Mouse (Mus musculus) liver, embryonic 16.5 days (tissue): ENCODE results near the gene Tnfaip3. TPM values are rescaled to one million over a fixed set of nuclear protein-coding genes. Genes with fewer than 3 reads are reported as not detected.
A peak's percentile ranks its signal among the peaks of the same experiment; 100 is the strongest.

Experiments used
- ATAC-seq: fragments of 200-750 bp; cut with Nextera tagmentation; 2 replicates; pipeline ENCODE4 v1.8.0; 2017; ENCODE audit warnings: low read depth, mild to moderate bottlenecking, moderate number of reproducible peaks, moderate library complexity
- H3K27ac ChIP-seq: fragments of 300-500 bp; sonication (generic); 2 replicates; pipeline ENCODE4 v1.5.1; 2014; ENCODE audit warnings: mild to moderate bottlenecking, low read length
- H3K27me3 ChIP-seq: fragments of 300-500 bp; sonication (generic); 2 replicates; pipeline ENCODE4 v1.6.1; 2014; ENCODE audit warnings: low read depth, low read length, mixed read lengths; ENCODE audit not compliant: control insufficient read depth, insufficient read depth
- H3K36me3 ChIP-seq: fragments of 300-500 bp; sonication (generic); 2 replicates; pipeline ENCODE4 v1.6.1; 2014; ENCODE audit warnings: mild to moderate bottlenecking; ENCODE audit not compliant: control insufficient read depth, insufficient read depth
- H3K4me1 ChIP-seq: fragments of 300-500 bp; sonication (generic); 2 replicates; pipeline ENCODE4 v1.6.1; 2014; ENCODE audit warnings: low read depth, low read length, mixed read lengths; ENCODE audit not compliant: control insufficient read depth
- H3K4me2 ChIP-seq: fragments of 300-500 bp; sonication (generic); 2 replicates; pipeline ENCODE4 v1.6.1; 2014; ENCODE audit warnings: low read depth, low read length, mixed read lengths
- H3K4me3 ChIP-seq: fragments of 300-500 bp; sonication (generic); 2 replicates; pipeline ENCODE4 v1.5.1; 2014; ENCODE audit warnings: low read depth, mild to moderate bottlenecking, low read length
- H3K9ac ChIP-seq: fragments of 300-500 bp; sonication (generic); 2 replicates; pipeline ENCODE4 v1.6.1; 2014; ENCODE audit warnings: low read depth, low read length
- H3K9me3 ChIP-seq: fragments of 300-500 bp; sonication (generic); replicated peaks from 2 replicates; pipeline ENCODE4 v1.6.1; 2016; ENCODE audit warnings: low read length; ENCODE audit not compliant: control insufficient read depth
- WGBS: fragments of 180-500 bp; shearing (Covaris S2); extraction: QIAGEN DNeasy Blood & Tissue Kit; methylation state at CpG from one replicate; pipeline ENCODE4 v1.1.7; 2014; ENCODE audit not compliant: insufficient replicate concordance; 5-methylcytosine and 5-hydroxymethylcytosine counted together
- polyA plus RNA-seq: library from polyadenylated mRNA; unstranded; fragments of >200 nt; fragmentation: Nextera tagmentation; extraction: Ambion mirVana; gene quantifications from 2 replicates; pipeline ENCODE4 v1.2.1, GENCODE M21; 2015

The Tnfaip3 gene
- polyA plus RNA-seq, 1 experiment from 2014 or later, result 2.2 TPM

- Histone ChIP-seq H3K9me3 (no peaks in the 10 kb centered on the region), H3K27me3 (no peaks in the 10 kb centered on the region), H3K9ac (no peak overlapping the region), H3K4me3 (no peak overlapping the region), H3K36me3 (no peaks in the 10 kb centered on the region), H3K4me1 (no peaks in the 10 kb centered on the region), H3K27ac (no peak overlapping the region), H3K4me2 (no peak overlapping the region)
- WGBS, result 48% methylated on average over 5 of the region's 5 CpGs
- no peak for ATAC-seq
Measured at GRCm38 (mm10) chr10:19023622-19024326, 8.3 kb upstream of the Tnfaip3 start.

- H3K4me1 ChIP-seq, result no peaks in the 10 kb centered on the region
- 69% methylated on average over 1 of the region's 1 CpGs for WGBS
- no peak overlapping the region for H3K27ac ChIP-seq
- no peaks in the 10 kb centered on the region for H3K27me3 ChIP-seq
- H3K4me2 ChIP-seq, result no peak overlapping the region
- H3K9ac ChIP-seq, result no peak overlapping the region
- H3K36me3 ChIP-seq, result no peaks in the 10 kb centered on the region
- H3K9me3 ChIP-seq, result no peaks in the 10 kb centered on the region
- no peak for ATAC-seq
- no peak overlapping the region for H3K4me3 ChIP-seq
Measured at GRCm38 (mm10) chr10:19022272-19022671, 6.8 kb upstream of the Tnfaip3 start.

- Histone ChIP-seq H3K9me3 (no peaks in the 10 kb centered on the region), H3K9ac (no peak overlapping the region), H3K27ac (no peak overlapping the region), H3K4me2 (no peak overlapping the region), H3K36me3 (no peaks in the 10 kb centered on the region), H3K4me1 (peaks cover 7% of the 10 kb centered on the region), H3K4me3 (no peak overlapping the region), H3K27me3 (no peaks in the 10 kb centered on the region)
- ATAC-seq, result no peak
- 38% methylated on average over 4 of the region's 4 CpGs for WGBS
Measured at GRCm38 (mm10) chr10:19016823-19017471, 1.5 kb upstream of the Tnfaip3 start.

- peak overlapping the region; percentile 75 for H3K4me2 ChIP-seq
- H3K27me3 ChIP-seq, result no peaks in the 10 kb centered on the region
- H3K4me3 ChIP-seq, result peak overlapping the region; percentile 70
- peaks cover 7% of the 10 kb centered on the region for H3K4me1 ChIP-seq
- H3K9ac ChIP-seq, result peak overlapping the region; percentile 69
- peak overlapping the region; percentile 75 for H3K27ac ChIP-seq
- no peaks in the 10 kb centered on the region for H3K9me3 ChIP-seq
- H3K36me3 ChIP-seq, result no peaks in the 10 kb centered on the region
- ATAC-seq, result peak; percentile 24; the same call in 1 of the 2 replicates
- WGBS, result under 1% methylated on average over 43 of the region's 43 CpGs
Measured at GRCm38 (mm10) chr10:19014381-19015256, 838 bp downstream of the Tnfaip3 start.

GRCm38 (mm10) chr10:19013351-19013750, 2.1 kb downstream of the Tnfaip3 start:
- Histone ChIP-seq H3K27ac (no peak overlapping the region), H3K4me2 (no peak overlapping the region), H3K4me1 (peaks cover 12% of the 10 kb centered on the region), H3K9me3 (no peaks in the 10 kb centered on the region), H3K27me3 (no peaks in the 10 kb centered on the region), H3K9ac (no peak overlapping the region), H3K36me3 (no peaks in the 10 kb centered on the region), H3K4me3 (no peak overlapping the region)
- no peak for ATAC-seq
- WGBS, result 46% methylated on average over 3 of the region's 3 CpGs

- peaks cover 15% of the 10 kb centered on the region for H3K4me1 ChIP-seq
- no peak overlapping the region for H3K4me3 ChIP-seq
- H3K36me3 ChIP-seq, result no peaks in the 10 kb centered on the region
- no peak for ATAC-seq
- no peak overlapping the region for H3K27ac ChIP-seq
- WGBS, result 65% methylated on average over 3 of the region's 3 CpGs
- no peak overlapping the region for H3K9ac ChIP-seq
- H3K9me3 ChIP-seq, result no peaks in the 10 kb centered on the region
- H3K27me3 ChIP-seq, result no peaks in the 10 kb centered on the region
- no peak overlapping the region for H3K4me2 ChIP-seq
Measured at GRCm38 (mm10) chr10:19012616-19013015, 2.8 kb downstream of the Tnfaip3 start.

GRCm38 (mm10) chr10:19011832-19012440, 3.5 kb downstream of the Tnfaip3 start:
- no peaks in the 10 kb centered on the region for H3K27me3 ChIP-seq
- no peak overlapping the region for H3K4me2 ChIP-seq
- 59% methylated on average over 7 of the region's 7 CpGs for WGBS
- no peak overlapping the region for H3K4me3 ChIP-seq
- no peaks in the 10 kb centered on the region for H3K9me3 ChIP-seq
- H3K9ac ChIP-seq, result no peak overlapping the region
- H3K27ac ChIP-seq, result no peak overlapping the region
- ATAC-seq, result no peak
- peaks cover 15% of the 10 kb centered on the region for H3K4me1 ChIP-seq
- H3K36me3 ChIP-seq, result no peaks in the 10 kb centered on the region

- H3K27me3 ChIP-seq, result no peaks in the 10 kb centered on the region
- H3K4me1 ChIP-seq, result peaks cover 8% of the 10 kb centered on the region
- no peak overlapping the region for H3K27ac ChIP-seq
- 73% methylated on average over 8 of the region's 8 CpGs for WGBS
- no peak for ATAC-seq
- no peaks in the 10 kb centered on the region for H3K36me3 ChIP-seq
- H3K9ac ChIP-seq, result no peak overlapping the region
- no peak overlapping the region for H3K4me2 ChIP-seq
- H3K9me3 ChIP-seq, result no peaks in the 10 kb centered on the region
- no peak overlapping the region for H3K4me3 ChIP-seq
Measured at GRCm38 (mm10) chr10:19010414-19010813, 5.0 kb downstream of the Tnfaip3 start.
